Mouse (Mus musculus) ES-E14 (cell line): ENCODE data around the gene Dlg2. TPM values are rescaled to one million over a fixed set of nuclear protein-coding genes. Genes with fewer than 3 reads are reported as not detected.

ENCODE experiments used
- DNase-seq: peaks from one replicate; pipeline ENCODE4 v3.0.0-alpha.2; 2013; ENCODE audit warnings: low read depth, low spot score
- H3K27ac ChIP-seq: 2 replicates; pipeline ENCODE4 v1.5.1; 2012; ENCODE audit warnings: low read depth, mild to moderate bottlenecking, low read length, moderate library complexity, mixed read lengths; ENCODE audit not compliant: poor library complexity, insufficient read depth, severe bottlenecking
- H3K36me3 ChIP-seq: 2 replicates; pipeline ENCODE4 v1.6.1; 2012; ENCODE audit warnings: mild to moderate bottlenecking, low read length, moderate library complexity, mixed read lengths; ENCODE audit not compliant: control insufficient read depth, poor library complexity, insufficient read depth, severe bottlenecking
- H3K4me1 ChIP-seq, 2 experiments: fragments of 150-350 bp in 1 of 2; sonication (generic) in 1 of 2; 2 replicates each; pipeline ENCODE4 v1.6.1; 2012; ENCODE audit warnings: low read length in 2 of 2, mild to moderate bottlenecking in 1 of 2, mixed read lengths in 1 of 2; ENCODE audit not compliant: control insufficient read depth in 2 of 2, insufficient read depth in 2 of 2, poor library complexity in 1 of 2
- H3K4me3 ChIP-seq, 2 experiments: fragments of 150-350 bp in 1 of 2; sonication (generic) in 1 of 2; 2 replicates each; pipeline ENCODE4 v1.5.1; 2012; ENCODE audit warnings: low read length in 2 of 2, low read depth in 1 of 2, mild to moderate bottlenecking in 1 of 2, mixed read lengths in 1 of 2; ENCODE audit not compliant: insufficient read depth in 1 of 2, poor library complexity in 1 of 2, severe bottlenecking in 1 of 2
- H3K9ac ChIP-seq: 2 replicates; pipeline ENCODE4 v1.6.1; 2012; ENCODE audit warnings: low read depth, mild to moderate bottlenecking, low read length, mixed read lengths; ENCODE audit not compliant: poor library complexity, insufficient read depth, severe bottlenecking
- H3K9me3 ChIP-seq: fragments of 150-350 bp; sonication (generic); 2 replicates; pipeline ENCODE4 v1.6.1; 2012; ENCODE audit warnings: low read depth, mild to moderate bottlenecking, low read length; ENCODE audit not compliant: control insufficient read depth, insufficient read depth
- CHD2 ChIP-seq: IDR thresholded peaks from 2 replicates; pipeline ENCODE4 v1.6.1; 2014; ENCODE audit warnings: mild to moderate bottlenecking, low read depth, low read length, inconsistent platforms
- HCFC1 ChIP-seq: IDR thresholded peaks from 2 replicates; pipeline ENCODE4 v1.6.1; 2012; ENCODE audit warnings: low read length, inconsistent platforms, borderline replicate concordance; ENCODE audit not compliant: insufficient read depth
- MAFK ChIP-seq: IDR thresholded peaks from 2 replicates; pipeline ENCODE4 v1.6.1; 2014; ENCODE audit warnings: mild to moderate bottlenecking, low read depth, low read length, inconsistent platforms; ENCODE audit not compliant: insufficient read depth
- ZC3H11A ChIP-seq: IDR thresholded peaks from 2 replicates; pipeline ENCODE4 v1.6.1; 2012; ENCODE audit warnings: low read depth, mild to moderate bottlenecking, inconsistent platforms, low read length, borderline replicate concordance
- ZNF384 ChIP-seq: IDR thresholded peaks from 2 replicates; pipeline ENCODE4 v1.6.1; 2012; ENCODE audit warnings: low read depth, low read length, inconsistent platforms
- in situ Hi-C, 2 experiments: fragments of 600-800 bp; cut with MboI; formaldehyde crosslinking; loops; one replicate each; pipeline ENCODE4 v1.15.1; 2025; ENCODE audit warnings: low sequenced_read_pairs in 2 of 2, inconsistent platforms in 1 of 2; ENCODE audit not compliant: unreplicated experiment in 2 of 2
- total RNA-seq: library from RNA; depleted of rRNA; stranded (reverse); fragments of 300-350 nt; gene quantifications from 2 replicates; pipeline ENCODE4 v1.2.3, GENCODE M21; 2012

Gene Dlg2
- total RNA-seq, 1 experiment = 0.13 TPM

DNA sequence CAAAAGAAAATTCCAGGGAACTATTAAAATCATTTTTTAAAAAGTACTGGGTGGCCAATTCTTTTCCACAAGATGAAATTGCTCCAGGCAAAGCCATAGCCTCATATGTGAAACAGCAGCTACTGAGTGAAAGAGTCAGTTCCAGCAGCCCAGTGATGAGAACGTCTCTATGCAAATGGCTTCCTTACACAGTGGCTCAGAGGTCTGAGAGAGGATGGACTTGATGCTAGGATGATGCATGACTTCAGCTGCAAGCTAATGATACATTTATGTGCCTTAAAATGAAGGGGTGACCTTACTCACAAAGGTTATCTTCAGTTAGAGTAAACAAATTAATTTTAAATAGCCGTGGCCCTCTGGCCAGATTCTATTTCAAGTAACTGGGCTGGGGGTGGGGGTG lies 1420.5 kb downstream of the Dlg2 start:
- no peak overlapping the region for H3K9ac ChIP-seq
- no peak for TF ChIP-seq ZC3H11A
- TF ChIP-seq MAFK = no peak
- TF ChIP-seq HCFC1 = no peak
- in situ Hi-C loops = no loop called here

DNA sequence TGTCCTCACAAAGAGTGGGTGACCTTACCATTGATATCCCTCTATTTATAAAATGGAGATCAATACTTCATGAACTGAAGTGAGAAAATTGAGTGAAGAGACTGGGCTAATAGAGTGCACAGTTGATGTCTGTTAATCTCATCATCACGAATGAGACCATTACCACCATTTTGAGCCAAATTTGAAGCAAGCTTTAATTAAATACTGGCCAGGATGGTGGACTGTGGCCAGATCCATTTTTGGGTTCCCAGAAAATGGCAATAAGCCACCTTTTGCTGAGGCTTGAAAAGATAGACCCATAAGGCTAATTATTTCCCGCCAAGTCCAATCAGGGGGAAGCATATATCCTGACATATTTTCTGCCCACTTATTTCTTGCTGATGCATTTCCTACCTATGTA lies 1421.0 kb downstream of the Dlg2 start:
- in situ Hi-C loops = no loop called here
- TF ChIP-seq CHD2 (no peak), HCFC1 (no peak), ZC3H11A (no peak)
- no peak for DNase-seq
- H3K9ac ChIP-seq = no peak overlapping the region
- H3K27ac ChIP-seq = no peak overlapping the region
- no peaks in the 10 kb centered on the region for H3K36me3 ChIP-seq
- H3K9me3 ChIP-seq = no peaks in the 10 kb centered on the region
- H3K4me1 ChIP-seq = no peaks in the 10 kb centered on the region
- no peak overlapping the region for H3K4me3 ChIP-seq

More for the DNA sequence above, 1420.5 kb downstream of the Dlg2 start:
- Histone ChIP-seq H3K27ac (no peak overlapping the region), H3K4me1 (no peaks in the 10 kb centered on the region), H3K4me3 (no peak overlapping the region), H3K36me3 (no peaks in the 10 kb centered on the region), H3K9me3 (no peaks in the 10 kb centered on the region)
- no peak for DNase-seq

DNA sequence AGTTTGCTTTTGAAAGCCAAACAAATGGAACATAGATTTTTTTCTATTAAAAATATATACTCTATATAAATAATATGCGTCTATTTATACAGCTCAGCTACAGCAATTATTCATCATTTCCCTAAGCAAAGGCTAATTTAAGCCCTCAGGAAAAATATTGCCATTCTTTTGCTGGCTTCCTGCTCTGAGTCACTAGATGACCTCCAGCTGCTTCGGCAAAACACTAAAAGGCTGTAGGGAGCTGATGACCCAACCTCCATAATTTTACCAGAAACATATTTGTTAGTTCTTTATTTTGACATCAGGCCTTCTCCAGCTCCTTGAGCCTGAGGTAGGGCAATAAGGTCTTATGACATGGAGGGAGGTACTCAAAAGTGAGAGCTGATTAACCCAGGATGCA lies 1426.0 kb downstream of the Dlg2 start:
- no peak for TF ChIP-seq MAFK
- TF ChIP-seq ZNF384 = no peak
- no peak for TF ChIP-seq CHD2
- no peak for TF ChIP-seq ZC3H11A
- no peak for TF ChIP-seq HCFC1
- in situ Hi-C loops = no loop called here
- Histone ChIP-seq H3K4me1 (no peaks in the 10 kb centered on the region), H3K9ac (no peak overlapping the region), H3K4me3 (no peak overlapping the region), H3K27ac (no peak overlapping the region), H3K9me3 (no peaks in the 10 kb centered on the region), H3K36me3 (no peaks in the 10 kb centered on the region)
- no peak for DNase-seq

DNA sequence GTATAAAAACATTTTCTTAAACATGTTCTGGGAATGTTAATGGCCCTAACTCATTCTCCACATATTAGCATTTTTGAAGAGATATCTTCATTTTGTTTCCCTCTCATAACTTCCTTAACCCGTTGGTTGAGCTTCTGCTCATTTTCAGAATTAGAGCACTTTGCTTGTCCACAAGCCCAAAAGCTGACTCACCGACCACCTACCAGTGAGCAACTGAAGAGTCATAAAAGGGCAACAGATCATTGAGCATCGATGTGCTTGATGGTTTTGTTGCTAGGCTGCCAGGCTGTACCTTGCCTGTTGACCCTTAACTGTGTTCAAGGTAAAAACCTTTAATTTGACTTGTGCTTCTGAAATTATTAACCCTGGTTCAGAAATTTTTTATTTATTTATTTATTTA lies 1440.3 kb downstream of the Dlg2 start:
- TF ChIP-seq ZC3H11A = no peak
- TF ChIP-seq HCFC1 = no peak
- no peak for TF ChIP-seq ZNF384
- TF ChIP-seq CHD2 = no peak
- Histone ChIP-seq H3K27ac (no peak overlapping the region), H3K9ac (no peak overlapping the region), H3K4me1 (no peaks in the 10 kb centered on the region), H3K36me3 (no peaks in the 10 kb centered on the region), H3K9me3 (no peaks in the 10 kb centered on the region), H3K4me3 (no peak overlapping the region)
- in situ Hi-C loops = no loop called here
- DNase-seq = no peak

DNA sequence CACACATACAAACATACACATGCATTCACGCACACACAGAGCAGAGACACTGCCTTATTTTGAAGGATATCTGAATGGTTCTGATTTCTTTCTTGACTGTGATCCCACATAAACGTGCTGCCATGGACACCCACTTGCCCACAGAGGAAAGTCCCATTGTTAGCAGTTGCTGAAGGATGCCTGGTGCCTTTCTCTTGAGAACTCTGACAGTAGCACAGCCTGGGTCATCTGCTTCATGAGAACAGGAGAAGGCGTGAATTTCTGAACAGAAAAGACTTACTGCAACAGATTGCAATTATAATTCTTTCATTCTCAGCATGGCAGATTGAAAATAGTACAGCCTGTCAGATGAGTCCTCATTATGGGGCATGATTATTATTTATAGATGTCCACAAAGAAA lies 1442.6 kb downstream of the Dlg2 start:
- no peak for DNase-seq
- Histone ChIP-seq H3K4me1 (no peaks in the 10 kb centered on the region), H3K4me3 (no peak overlapping the region), H3K9ac (no peak overlapping the region), H3K9me3 (no peaks in the 10 kb centered on the region), H3K36me3 (no peaks in the 10 kb centered on the region), H3K27ac (no peak overlapping the region)
- in situ Hi-C loops = no loop called here
- no peak for TF ChIP-seq HCFC1
- no peak for TF ChIP-seq CHD2
- TF ChIP-seq ZC3H11A = no peak
- TF ChIP-seq MAFK = no peak
- TF ChIP-seq ZNF384 = no peak
